Mouse (Mus musculus): ENCODE data around the gene Tmbim1. TPM values are rescaled to one million over a fixed set of nuclear protein-coding genes. Genes with fewer than 3 reads are reported as not detected.
"Not testable (repeated sequence)": the region's sequence is repeated elsewhere in the genome, so short reads cannot be mapped to it uniquely, and the experiment has no call there.

Gene Tmbim1
- 11.7 and 13.4 TPM in 2 replicates for polyA plus RNA-seq (2016; fragmentation: Nextera tagmentation; extraction: Ambion mirVana)

- ATAC-seq (ENCODE audit: low FRiP score): no peak
- 0 out of 2 replicates have a peak, but pooled peaks cover 3% of the 10 kb centered on the region for H3K36me3 ChIP-seq
- peak within 1 kb of the TSS; percentile 82 for H3K4me2 ChIP-seq (replicated peaks)
- H3K9me3 ChIP-seq (replicated peaks): no peaks in the 10 kb centered on the region
- no peak within 1 kb of the TSS for H3K9ac ChIP-seq
- peaks cover 12% of the 10 kb centered on the region for H3K4me1 ChIP-seq
- WGBS: 85% methylated on average over 2 of the region's 2 CpGs
- no peak within 1 kb of the TSS for H3K27ac ChIP-seq
- peaks cover 18% of the 10 kb centered on the region for H3K27me3 ChIP-seq
- peak within 1 kb of the TSS; percentile 48 for H3K4me3 ChIP-seq
Measured at GRCm38 (mm10) chr1:74305522-74305921, at the start of gene Tmbim1. Gene Tmbim1, minus strand, starts transcription at chr1:74305622.

- no peak overlapping the region for H3K9ac ChIP-seq
- H3K4me3 ChIP-seq: no peak overlapping the region
- H3K27me3 ChIP-seq: no peaks in the 10 kb centered on the region
- H3K4me2 ChIP-seq (replicated peaks): no peak overlapping the region
- H3K27ac ChIP-seq: no peak overlapping the region
- no peaks in the 10 kb centered on the region for H3K9me3 ChIP-seq (replicated peaks)
- H3K4me1 ChIP-seq: no peaks in the 10 kb centered on the region
- H3K36me3 ChIP-seq: peaks cover 43% of the 10 kb centered on the region
- 91% methylated on average over 9 of the region's 9 CpGs for WGBS
- no peak for ATAC-seq (ENCODE audit: low FRiP score)
Measured at GRCm38 (mm10) chr1:74353453-74354229, 48.2 kb upstream of the Tmbim1 start.

GRCm38 (mm10) chr1:74352532-74353096 lies 47.2 kb upstream of the Tmbim1 start:
- no peaks in the 10 kb centered on the region for H3K9me3 ChIP-seq (replicated peaks)
- WGBS: 77% methylated on average over 5 of the region's 5 CpGs
- no peaks in the 10 kb centered on the region for H3K27me3 ChIP-seq
- no peak overlapping the region for H3K4me2 ChIP-seq (replicated peaks)
- no peaks in the 10 kb centered on the region for H3K4me1 ChIP-seq
- H3K27ac ChIP-seq: no peak overlapping the region
- no peak overlapping the region for H3K4me3 ChIP-seq
- no peak for ATAC-seq (ENCODE audit: low FRiP score)
- peaks cover 43% of the 10 kb centered on the region for H3K36me3 ChIP-seq
- no peak overlapping the region for H3K9ac ChIP-seq

GRCm38 (mm10) chr1:74351185-74351769 lies 45.9 kb upstream of the Tmbim1 start:
- Histone ChIP-seq H3K9me3 (replicated peaks) (no peaks in the 10 kb centered on the region), H3K36me3 (peaks cover 43% of the 10 kb centered on the region), H3K4me3 (no peak overlapping the region), H3K4me1 (no peaks in the 10 kb centered on the region), H3K27me3 (no peaks in the 10 kb centered on the region), H3K27ac (no peak overlapping the region), H3K4me2 (replicated peaks) (no peak overlapping the region), H3K9ac (no peak overlapping the region)
- no peak for ATAC-seq (ENCODE audit: low FRiP score)
- WGBS: 90% methylated on average over 13 of the region's 13 CpGs

GRCm38 (mm10) chr1:74344163-74344916 lies 38.9 kb upstream of the Tmbim1 start:
- 80% methylated on average over 11 of the region's 11 CpGs for WGBS
- Histone ChIP-seq H3K4me2 (replicated peaks) (no peak overlapping the region), H3K4me1 (peaks cover 4% of the 10 kb centered on the region), H3K9ac (no peak overlapping the region), H3K27me3 (no peaks in the 10 kb centered on the region), H3K9me3 (replicated peaks) (no peaks in the 10 kb centered on the region), H3K27ac (no peak overlapping the region), H3K36me3 (peaks cover 9% of the 10 kb centered on the region), H3K4me3 (no peak overlapping the region)
- ATAC-seq (ENCODE audit: low FRiP score): no peak

GRCm38 (mm10) chr1:74343161-74343560 lies 37.7 kb upstream of the Tmbim1 start:
- Histone ChIP-seq H3K9me3 (replicated peaks) (no peaks in the 10 kb centered on the region), H3K9ac (no peak overlapping the region), H3K27ac (no peak overlapping the region), H3K4me1 (peaks cover 4% of the 10 kb centered on the region), H3K4me2 (replicated peaks) (no peak overlapping the region), H3K36me3 (peaks cover 3% of the 10 kb centered on the region; the same call in 1 of the 2 replicates), H3K27me3 (no peaks in the 10 kb centered on the region), H3K4me3 (no peak overlapping the region)
- 45% methylated on average over 5 of the region's 5 CpGs for WGBS
- no peak for ATAC-seq (ENCODE audit: low FRiP score)

GRCm38 (mm10) chr1:74342308-74342707 lies 36.9 kb upstream of the Tmbim1 start:
- H3K27me3 ChIP-seq: no peaks in the 10 kb centered on the region
- H3K4me2 ChIP-seq (replicated peaks): no peak overlapping the region
- H3K36me3 ChIP-seq: 0 out of 2 replicates have a peak, but pooled peaks cover 3% of the 10 kb centered on the region
- ATAC-seq (ENCODE audit: low FRiP score): no peak
- peaks cover 4% of the 10 kb centered on the region for H3K4me1 ChIP-seq
- no peak overlapping the region for H3K27ac ChIP-seq
- 95% methylated on average over 1 of the region's 1 CpGs for WGBS
- H3K9me3 ChIP-seq (replicated peaks): no peaks in the 10 kb centered on the region
- no peak overlapping the region for H3K4me3 ChIP-seq
- H3K9ac ChIP-seq: no peak overlapping the region

GRCm38 (mm10) chr1:74341898-74342297 lies 36.5 kb upstream of the Tmbim1 start:
- Histone ChIP-seq H3K27me3 (no peaks in the 10 kb centered on the region), H3K4me2 (replicated peaks) (no peak overlapping the region), H3K9ac (no peak overlapping the region), H3K27ac (no peak overlapping the region), H3K36me3 (0 out of 2 replicates have a peak, but pooled peaks cover 3% of the 10 kb centered on the region), H3K4me1 (peaks cover 4% of the 10 kb centered on the region), H3K9me3 (replicated peaks) (no peaks in the 10 kb centered on the region), H3K4me3 (no peak overlapping the region)
- 92% methylated on average over 7 of the region's 7 CpGs for WGBS
- ATAC-seq (ENCODE audit: low FRiP score): no peak

GRCm38 (mm10) chr1:74340992-74341391 lies 35.6 kb upstream of the Tmbim1 start:
- not testable (repeated sequence) for H3K27ac ChIP-seq; ATAC-seq (ENCODE audit: low FRiP score)
- 93% methylated on average over 4 of the region's 4 CpGs for WGBS

GRCm38 (mm10) chr1:74340361-74340764 lies 34.9 kb upstream of the Tmbim1 start:
- WGBS: 95% methylated on average over 6 of the region's 6 CpGs
- ATAC-seq (ENCODE audit: low FRiP score): no peak

More at GRCm38 (mm10) chr1:74340992-74341391, 35.6 kb upstream of the Tmbim1 start:
- H3K9me3 ChIP-seq (replicated peaks); H3K4me2 ChIP-seq (replicated peaks); H3K27me3 ChIP-seq; H3K36me3 ChIP-seq; H3K9ac ChIP-seq; H3K4me3 ChIP-seq; H3K4me1 ChIP-seq: not testable (repeated sequence)

GRCm38 (mm10) chr1:74339917-74340316 lies 34.5 kb upstream of the Tmbim1 start:
- H3K9ac ChIP-seq: no peak overlapping the region
- no peak overlapping the region for H3K4me2 ChIP-seq (replicated peaks)
- no peaks in the 10 kb centered on the region for H3K27me3 ChIP-seq
- ATAC-seq (ENCODE audit: low FRiP score): no peak
- H3K27ac ChIP-seq: no peak overlapping the region
- H3K4me1 ChIP-seq: peaks cover 10% of the 10 kb centered on the region
- no peaks in the 10 kb centered on the region for H3K9me3 ChIP-seq (replicated peaks)
- 84% methylated on average over 9 of the region's 9 CpGs for WGBS
- no peak overlapping the region for H3K4me3 ChIP-seq
- H3K36me3 ChIP-seq: 0 out of 2 replicates have a peak, but pooled peaks cover 3% of the 10 kb centered on the region

More at GRCm38 (mm10) chr1:74340361-74340764, 34.9 kb upstream of the Tmbim1 start:
- Histone ChIP-seq H3K9ac (no peak overlapping the region), H3K27ac (no peak overlapping the region), H3K36me3 (0 out of 2 replicates have a peak, but pooled peaks cover 3% of the 10 kb centered on the region), H3K9me3 (replicated peaks) (no peaks in the 10 kb centered on the region), H3K4me1 (peaks cover 6% of the 10 kb centered on the region), H3K27me3 (no peaks in the 10 kb centered on the region), H3K4me3 (no peak overlapping the region), H3K4me2 (replicated peaks) (no peak overlapping the region)

GRCm38 (mm10) chr1:74338626-74339025 lies 33.2 kb upstream of the Tmbim1 start:
- Histone ChIP-seq H3K9me3 (replicated peaks) (no peaks in the 10 kb centered on the region), H3K27ac (no peak overlapping the region), H3K4me1 (peaks cover 17% of the 10 kb centered on the region), H3K27me3 (no peaks in the 10 kb centered on the region), H3K36me3 (0 out of 2 replicates have a peak, but pooled peaks cover 3% of the 10 kb centered on the region), H3K4me3 (no peak overlapping the region), H3K9ac (no peak overlapping the region), H3K4me2 (replicated peaks) (no peak overlapping the region)
- ATAC-seq (ENCODE audit: low FRiP score): no peak
- WGBS: 71% methylated on average over 4 of the region's 4 CpGs

All from hindbrain, embryonic 12.5 days (tissue).